ENCODE assay signal across 16 mouse cellular contexts in genomic region chr5:130307921-130308320, GRCm38 (mm10).
"Had no signal": no experiment of that assay in that cellular context is flagged by ENCODE, and none has a peak within 500 bp of the region (broad histone marks: within the 10 kb centered on the region; RNA-seq: fewer than 3 reads in every experiment).

No protein-coding gene starts in this region.

- H3K36me3 ChIP-seq: midbrain, embryonic 15.5 days had no signal

- H3K9ac ChIP-seq: limb, embryonic 15.5 days; liver, embryonic 12.5 days; lung, embryonic 14.5 days; midbrain, embryonic 15.5 days had no signal

- DNase-seq: kidney, adult 8-10 months; kidney, postnatal 36 days; layer of hippocampus, adult 9-11 months; layer of hippocampus, postnatal 36 days; left cerebral cortex, postnatal 4 days; lung, embryonic 14.5 days; lung, postnatal 10 days; lung, postnatal 4 days; spleen, adult 18-20 months; thymus, adult 18-20 months; thymus, postnatal 14 days had no signal

- H3K4me3 ChIP-seq: limb, embryonic 15.5 days; liver, embryonic 12.5 days; midbrain, embryonic 10.5 days; midbrain, embryonic 15.5 days had no signal

- H3K4me1 ChIP-seq: liver, embryonic 12.5 days; midbrain, embryonic 10.5 days; midbrain, embryonic 15.5 days had no signal

- H3K27me3 ChIP-seq: limb, embryonic 15.5 days; liver, embryonic 12.5 days; midbrain, embryonic 15.5 days had no signal

- H3K9me3 ChIP-seq: limb, embryonic 15.5 days; liver, embryonic 12.5 days; midbrain, embryonic 10.5 days; midbrain, embryonic 15.5 days had no signal

- H3K4me2 ChIP-seq: limb, embryonic 15.5 days; liver, embryonic 12.5 days; lung, embryonic 14.5 days; midbrain, embryonic 15.5 days had no signal

- ATAC-seq: liver, embryonic 12.5 days; midbrain, embryonic 15.5 days had no signal

- H3K27ac ChIP-seq: kidney, postnatal 0 days; limb, embryonic 15.5 days; liver, embryonic 12.5 days; midbrain, embryonic 10.5 days; midbrain, embryonic 15.5 days had no signal
